8 mouse cellular contexts compared by ENCODE assay signal in the genomic region with DNA sequence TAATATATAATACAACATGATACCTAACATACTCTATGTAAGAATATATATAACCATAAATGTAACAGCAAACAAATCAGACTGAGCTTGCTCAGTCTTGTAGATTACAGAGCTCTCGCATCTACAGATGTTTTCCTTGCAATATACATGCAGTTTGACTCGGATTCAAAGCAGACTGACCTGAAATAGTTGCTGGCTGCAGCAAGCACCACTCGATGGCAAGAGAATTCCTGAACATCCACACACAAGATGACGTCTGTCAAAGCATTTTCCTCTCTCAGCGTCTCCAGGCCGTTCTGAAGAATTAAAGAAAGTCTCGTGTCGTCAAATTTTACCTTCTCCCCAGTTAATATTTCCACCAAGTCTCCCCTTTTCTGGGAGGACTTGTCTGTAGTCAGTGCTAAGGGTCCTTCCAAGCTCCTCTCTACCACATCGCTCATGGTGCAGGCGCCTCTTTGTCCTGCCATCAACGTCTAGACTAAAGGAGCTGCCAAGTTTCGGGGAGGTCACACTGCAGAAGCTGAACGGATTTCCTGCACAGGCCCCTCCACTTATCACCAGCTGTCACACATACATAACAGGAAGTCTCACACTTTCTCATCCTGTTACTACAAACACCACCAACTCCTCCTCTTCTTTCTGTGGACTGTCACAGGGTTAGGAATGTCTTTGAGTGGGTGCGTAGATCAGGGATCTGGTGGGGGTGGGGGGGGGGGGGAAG. TPM values are rescaled to one million over a fixed set of nuclear protein-coding genes. Genes with fewer than 3 reads are reported as not detected.
A peak's percentile ranks its signal among the peaks of the same experiment; 100 is the strongest.
DNase-seq lines count a peak whose midpoint lies in the region; ATAC-seq and TF ChIP-seq lines count a peak whose summit lies in the region.

A gene (minus strand): TSS at position 501 of the 721 bp plus-strand sequence.

- no peaks in the 10 kb centered on the region for H3K36me3 ChIP-seq in liver, embryonic 12.5 days

- no peak for TF ChIP-seq POLR2A in cerebellum, adult 2 months (IDR thresholded peaks at IDR 0.05; ENCODE audit: borderline replicate concordance, insufficient read depth, low read length)

- peak within 1 kb of the TSS; percentile 41 for H3K4me3 ChIP-seq in layer of hippocampus, adult 2 months
- H3K4me3 ChIP-seq in liver, embryonic 12.5 days = peak within 1 kb of the TSS; percentile 37
- no peak within 1 kb of the TSS for H3K4me3 ChIP-seq in cerebellum, adult 2 months (replicated peaks; ENCODE audit: insufficient read depth, low read depth, low read length)

- peak within 1 kb of the TSS; percentile 41 for H3K4me2 ChIP-seq in liver, embryonic 12.5 days

- WGBS in liver, embryonic 12.5 days (ENCODE audit: insufficient replicate concordance) = 8% methylated on average over 14 of the region's 14 CpGs
- 67% methylated on average over 14 of the region's 14 CpGs for WGBS in cerebellum, adult 2 months

- TF ChIP-seq CTCF in layer of hippocampus, adult 2 months (conservative IDR thresholded peaks at IDR 0.05) = no peak
- no peak for TF ChIP-seq CTCF in cerebellum, adult 2 months (IDR thresholded peaks at IDR 0.05; ENCODE audit: borderline replicate concordance, insufficient read depth, low read depth, low read length)

- H3K4me1 ChIP-seq in liver, embryonic 12.5 days = peaks cover 25% of the 10 kb centered on the region; the same call in 1 of the 2 replicates
- no peaks in the 10 kb centered on the region for H3K4me1 ChIP-seq in cerebellum, adult 2 months (ENCODE audit: control insufficient read depth, insufficient read depth, low read length)

- DNase-seq in layer of hippocampus, adult 2 months (ENCODE audit: low spot score in 2 of 2) = no peak
- DNase-seq in layer of hippocampus, adult 9-10 months (ENCODE audit: low spot score) = no peak
- DNase-seq in embryo, embryonic 10.5 days (ENCODE audit: low spot score) = peak; percentile 23
- DNase-seq in skeletal muscle tissue, adult 2 months (ENCODE audit: low read depth, low spot score) = peak; percentile 50
- DNase-seq in cerebellum, adult 2 months = no peak
- no peak for DNase-seq in layer of hippocampus, postnatal 10 days (ENCODE audit: low spot score in 2 of 2)

- H3K27me3 ChIP-seq in liver, embryonic 12.5 days (replicated peaks) = no peaks in the 10 kb centered on the region
- no peaks in the 10 kb centered on the region for H3K27me3 ChIP-seq in cerebellum, adult 2 months (ENCODE audit: control insufficient read depth, insufficient read depth, low read length)

- ATAC-seq in hematopoietic stem cell, adult 5-6 weeks (replicated peaks in 1 of 2; ENCODE audit: insufficient read depth in 1 of 2, low FRiP score in 2 of 2, low TSS enrichment in 1 of 2, low read depth in 1 of 2, poor library complexity in 2 of 2, severe bottlenecking in 2 of 2) = peak; percentile 93 to 96
- ATAC-seq in liver, embryonic 12.5 days = peak; percentile 77

- H3K9ac ChIP-seq in liver, embryonic 12.5 days = no peak within 1 kb of the TSS; the same call in 1 of the 2 replicates

- H3K27ac ChIP-seq in layer of hippocampus, adult 2 months = peak within 1 kb of the TSS; percentile 37; the same call in 1 of the 2 replicates
- H3K27ac ChIP-seq in liver, embryonic 12.5 days = peak within 1 kb of the TSS; percentile 23; the same call in 1 of the 2 replicates
- H3K27ac ChIP-seq in cerebellum, adult 2 months (ENCODE audit: insufficient read depth, low read length) = no peak within 1 kb of the TSS

- no peaks in the 10 kb centered on the region for H3K9me3 ChIP-seq in liver, embryonic 12.5 days (replicated peaks)

RNA-seq across cellular contexts. Expression of the gene that starts here (rescaled TPM):
- 1 to 10 TPM; 1.2 TPM for total RNA-seq in layer of hippocampus, adult 2 months (2021)
- total RNA-seq in hematopoietic stem cell, adult 5-6 weeks (2017) = 163 and 192 TPM in 2 replicates
- 17.4 and 18.0 TPM in 2 replicates for polyA plus RNA-seq in liver, embryonic 12.5 days (2016; fragmentation: Nextera tagmentation; extraction: Ambion mirVana)
- 1.2 and 1.6 TPM in 2 replicates for polyA plus RNA-seq in cerebellum, adult 2 months (2012; rRNA removed)
- 1 to 10 TPM; 3.3 to 3.4 TPM for total RNA-seq in layer of hippocampus, postnatal 10 days (2021)

Comparison
In these comparisons a context has a peak if more than half of its experiments do, and no peak if none do; other contexts are left out.
1. RNA of the gene that starts here (total RNA-seq): 163 to 192 TPM in hematopoietic stem cell, adult 5-6 weeks; 3.3 to 3.4 TPM in layer of hippocampus, postnatal 10 days and 1.2 TPM in layer of hippocampus, adult 2 months; every median in the first group is over 10 times any median in the second.
2. DNase-seq: peak in embryo, embryonic 10.5 days (single experiment) and skeletal muscle tissue, adult 2 months (single experiment); none in layer of hippocampus, adult 2 months (0 of 2), layer of hippocampus, adult 9-10 months (single experiment), cerebellum, adult 2 months (0 of 2) and layer of hippocampus, postnatal 10 days (0 of 2).